In genomic region chr2:20571940-20572339, GRCm38 (mm10) we compare ENCODE assay signal across 16 mouse cellular contexts.
"Had no signal": no experiment of that assay in that cellular context is flagged by ENCODE, and none has a peak within 500 bp of the region (broad histone marks: within the 10 kb centered on the region; RNA-seq: fewer than 3 reads in every experiment).

No protein-coding gene starts in this region.

- H3K9me3 ChIP-seq: neural tube, embryonic 13.5 days; neural tube, embryonic 15.5 days; stomach, embryonic 15.5 days had no signal

- H3K27me3 ChIP-seq: neural tube, embryonic 13.5 days; neural tube, embryonic 15.5 days; stomach, embryonic 15.5 days had no signal

- DNase-seq: retina, postnatal 1 day; right cerebral cortex, adult 18-20 months; right cerebral cortex, postnatal 14 days; right cerebral cortex, postnatal 25 days; right cerebral cortex, postnatal 4 days; spleen, adult 18-20 months; thymus, adult 18-20 months; thymus, adult 2 months; thymus, postnatal 14 days; thymus, postnatal 25 days; thymus, postnatal 36 days; thymus, postnatal 4 days had no signal

- H3K36me3 ChIP-seq: neural tube, embryonic 13.5 days; neural tube, embryonic 15.5 days; stomach, embryonic 15.5 days had no signal

- H3K4me2 ChIP-seq: neural tube, embryonic 13.5 days; neural tube, embryonic 15.5 days; stomach, embryonic 15.5 days had no signal

- H3K27ac ChIP-seq: neural tube, embryonic 13.5 days; neural tube, embryonic 15.5 days; stomach, embryonic 15.5 days; stomach, postnatal 0 days had no signal

- H3K4me1 ChIP-seq: neural tube, embryonic 13.5 days; neural tube, embryonic 15.5 days had no signal

- H3K9ac ChIP-seq: neural tube, embryonic 13.5 days; neural tube, embryonic 15.5 days; stomach, embryonic 15.5 days had no signal

- H3K4me3 ChIP-seq: neural tube, embryonic 13.5 days; neural tube, embryonic 15.5 days; stomach, embryonic 15.5 days had no signal
